8 mouse cellular contexts compared by ENCODE assay signal in the genomic region with DNA sequence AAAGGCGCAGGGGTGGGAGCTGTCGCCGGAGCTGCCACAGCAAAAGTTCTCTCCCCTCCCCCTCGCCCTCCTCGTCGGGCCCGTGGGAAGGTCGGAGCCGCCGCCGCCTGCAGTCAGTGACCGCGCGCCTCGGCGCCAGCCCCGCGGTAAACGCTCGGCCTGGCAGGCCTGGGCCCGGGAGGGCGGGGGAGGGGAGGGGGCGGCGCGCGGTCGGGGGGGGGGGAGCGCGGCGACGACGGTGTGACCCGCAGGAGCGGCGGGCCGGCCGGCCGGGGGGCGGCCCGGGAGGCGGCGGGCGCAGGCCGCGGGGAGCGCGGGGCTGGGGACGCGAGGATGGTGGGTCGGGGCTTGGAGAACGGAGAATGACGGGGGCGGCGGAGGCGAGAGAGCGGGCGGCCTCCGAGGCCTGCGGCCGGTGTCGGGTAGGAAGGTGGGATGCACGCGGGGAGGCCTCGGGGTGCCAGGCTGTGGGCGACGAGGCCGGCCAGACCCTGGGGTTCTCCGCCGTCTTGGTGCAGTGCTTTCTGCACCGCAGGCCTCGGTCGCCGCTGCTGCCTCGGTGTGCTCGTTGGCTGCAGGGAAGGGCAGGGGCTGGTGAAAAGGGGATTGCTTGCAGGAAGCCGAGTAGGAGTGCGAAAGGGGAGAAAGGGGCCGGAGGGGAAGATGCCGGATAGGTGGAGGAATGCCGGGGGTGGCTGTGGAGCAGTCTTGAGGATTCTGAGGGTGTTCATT. TPM values are rescaled to one million over a fixed set of nuclear protein-coding genes. Genes with fewer than 3 reads are reported as not detected.
DNase-seq lines count a peak whose midpoint lies in the region; ATAC-seq lines count a peak whose summit lies in the region.

No protein-coding gene starts in this region.

- H3K4me1 ChIP-seq in hindbrain, embryonic 13.5 days (replicated peaks): peaks cover 32% of the 10 kb centered on the region
- peaks cover 23% of the 10 kb centered on the region for H3K4me1 ChIP-seq in midbrain, embryonic 10.5 days

- intact Hi-C loops in left cerebral cortex, postnatal 36 days (cut with DNase I): loop anchor here (2.0 to 10.0 kb wide), 5 partner anchors 36 to 504 kb away; a partner anchor contains a TSS

- no peaks in the 10 kb centered on the region for H3K9me3 ChIP-seq in hindbrain, embryonic 13.5 days
- no peaks in the 10 kb centered on the region for H3K9me3 ChIP-seq in midbrain, embryonic 10.5 days (replicated peaks)

- peak overlapping the region; percentile 90 for H3K4me3 ChIP-seq in hindbrain, embryonic 13.5 days
- H3K4me3 ChIP-seq in midbrain, embryonic 10.5 days: peak overlapping the region; percentile 94

- WGBS in hindbrain, embryonic 13.5 days: 3% methylated on average over 46 of the region's 80 CpGs
- under 1% methylated on average over 56 of the region's 80 CpGs for WGBS in midbrain, embryonic 10.5 days

- DNase-seq in kidney, adult 11 months: peak; percentile 28
- DNase-seq in kidney, adult 9 months: no peak
- DNase-seq in cerebellum, postnatal 10 days: peak; percentile 70 to 77
- DNase-seq in frontal cortex, postnatal 10 days (ENCODE audit: low spot score in 2 of 2): peak; percentile 20 to 50
- peak; percentile 52 to 69 for DNase-seq in left cerebral cortex, postnatal 36 days (ENCODE audit: low spot score in 2 of 2)
- no peak for DNase-seq in midbrain, embryonic 10.5 days (ENCODE audit: low spot score)
- peak; percentile 37 for DNase-seq in spleen, adult 12 weeks (ENCODE audit: low spot score)

- peak overlapping the region; percentile 97 for H3K9ac ChIP-seq in hindbrain, embryonic 13.5 days

- H3K27ac ChIP-seq in hindbrain, embryonic 13.5 days: peak overlapping the region; percentile 96
- peak overlapping the region; percentile 98 for H3K27ac ChIP-seq in midbrain, embryonic 10.5 days (replicated peaks)

- no peaks in the 10 kb centered on the region for H3K27me3 ChIP-seq in hindbrain, embryonic 13.5 days
- no peaks in the 10 kb centered on the region for H3K27me3 ChIP-seq in midbrain, embryonic 10.5 days (ENCODE audit: low read depth, poor library complexity, severe bottlenecking)

- ATAC-seq in hindbrain, embryonic 13.5 days (ENCODE audit: low FRiP score): peak; percentile 88

- H3K36me3 ChIP-seq in hindbrain, embryonic 13.5 days: no peaks in the 10 kb centered on the region
- peaks cover 8% of the 10 kb centered on the region for H3K36me3 ChIP-seq in midbrain, embryonic 10.5 days

- H3K4me2 ChIP-seq in hindbrain, embryonic 13.5 days: peak overlapping the region; percentile 86

RNA-seq across cellular contexts. Expression of a gene that starts 0.4 kb away (rescaled TPM):
- 50.6 and 52.3 TPM in 2 replicates for polyA plus RNA-seq in hindbrain, embryonic 13.5 days (2015; fragmentation: Nextera tagmentation; extraction: Ambion mirVana)
- total RNA-seq in left cerebral cortex, postnatal 36 days (2021): 100 to 1,000 TPM; 159 TPM
- 40.7 and 46.3 TPM in 2 replicates for polyA plus RNA-seq in midbrain, embryonic 10.5 days (2016; fragmentation: Nextera tagmentation; extraction: Ambion mirVana)

Comparison
In these comparisons a context has a peak if more than half of its experiments do, and no peak if none do; other contexts are left out.
1. DNase-seq: peak in kidney, adult 11 months (single experiment), cerebellum, postnatal 10 days (2 of 2), frontal cortex, postnatal 10 days (2 of 2), left cerebral cortex, postnatal 36 days (2 of 2) and spleen, adult 12 weeks (single experiment); none in kidney, adult 9 months (single experiment) and midbrain, embryonic 10.5 days (single experiment).